Mouse (Mus musculus) kidney, embryonic 16.5 days (tissue): ENCODE measurements around the gene Slx4. TPM values are rescaled to one million over a fixed set of nuclear protein-coding genes. Genes with fewer than 3 reads are reported as not detected.
A peak's percentile ranks its signal among the peaks of the same experiment; 100 is the strongest.
"Not testable (repeated sequence)": the region's sequence is repeated elsewhere in the genome, so short reads cannot be mapped to it uniquely, and the experiment has no call there.

Source experiments
- ATAC-seq: fragments of 200-750 bp; cut with Nextera tagmentation; 2 replicates; pipeline ENCODE4 v1.8.0; 2017; ENCODE audit warnings: moderate TSS enrichment; ENCODE audit not compliant: low FRiP score, low TSS enrichment
- H3K27ac ChIP-seq: fragments of 300-500 bp; sonication (generic); 2 replicates; pipeline ENCODE4 v1.5.1; 2014; ENCODE audit warnings: low read length
- H3K27me3 ChIP-seq: fragments of 300-500 bp; sonication (generic); 2 replicates; pipeline ENCODE4 v1.6.1; 2014; ENCODE audit warnings: low read length, control low read depth, mixed read lengths; ENCODE audit not compliant: insufficient read depth
- H3K36me3 ChIP-seq: fragments of 300-500 bp; sonication (generic); 2 replicates; pipeline ENCODE4 v1.6.1; 2014; ENCODE audit warnings: low read length, control low read depth, mixed read lengths; ENCODE audit not compliant: insufficient read depth
- H3K4me1 ChIP-seq: fragments of 300-500 bp; sonication (generic); 2 replicates; pipeline ENCODE4 v1.6.1; 2014; ENCODE audit warnings: low read length, control low read depth, mixed read lengths; ENCODE audit not compliant: insufficient read depth
- H3K4me2 ChIP-seq: fragments of 300-500 bp; sonication (generic); replicated peaks from 2 replicates; pipeline ENCODE4 v1.6.1; 2014; ENCODE audit warnings: low read depth, low read length
- H3K4me3 ChIP-seq: fragments of 300-500 bp; sonication (generic); 2 replicates; pipeline ENCODE4 v1.5.1; 2014; ENCODE audit warnings: mild to moderate bottlenecking, low read length
- H3K9ac ChIP-seq: fragments of 300-500 bp; sonication (generic); replicated peaks from 2 replicates; pipeline ENCODE4 v1.6.1; 2014; ENCODE audit warnings: low read length
- H3K9me3 ChIP-seq: fragments of 300-500 bp; sonication (generic); 2 replicates; pipeline ENCODE4 v1.6.1; 2016; ENCODE audit warnings: low read length, control low read depth
- WGBS: fragments of 180-500 bp; shearing (Covaris S2); extraction: QIAGEN DNeasy Blood & Tissue Kit; methylation state at CpG from one replicate; pipeline ENCODE4 v1.1.7; 2014; 5-methylcytosine and 5-hydroxymethylcytosine counted together
- polyA plus RNA-seq: library from polyadenylated mRNA; unstranded; fragments of >200 nt; fragmentation: Nextera tagmentation; extraction: Ambion mirVana; gene quantifications from 2 replicates; pipeline ENCODE4 v1.2.1, GENCODE M21; 2015

The Slx4 gene
- polyA plus RNA-seq, 1 experiment from 2014 or later = 21.6 TPM

- WGBS = 84% methylated on average over 17 of the region's 17 CpGs
These were observed 13.2 kb upstream of the Slx4 start for GRCm38 (mm10) chr16:4016786-4017185.

GRCm38 (mm10) chr16:4014040-4014668 lies 10.6 kb upstream of the Slx4 start:
- H3K27ac ChIP-seq = no peak overlapping the region
- ATAC-seq = no peak
- no peak overlapping the region for H3K4me2 ChIP-seq
- H3K4me3 ChIP-seq = no peak overlapping the region
- H3K36me3 ChIP-seq = no peaks in the 10 kb centered on the region
- H3K4me1 ChIP-seq = no peaks in the 10 kb centered on the region
- 78% methylated on average over 5 of the region's 5 CpGs for WGBS
- H3K9ac ChIP-seq = no peak overlapping the region
- no peaks in the 10 kb centered on the region for H3K27me3 ChIP-seq
- 0 out of 2 replicates have a peak, but pooled peaks cover 2% of the 10 kb centered on the region for H3K9me3 ChIP-seq

More at GRCm38 (mm10) chr16:4016786-4017185, 13.2 kb upstream of the Slx4 start:
- not testable (repeated sequence) for H3K4me1 ChIP-seq, ATAC-seq, H3K27me3 ChIP-seq, H3K27ac ChIP-seq, H3K9ac ChIP-seq, H3K4me3 ChIP-seq, H3K4me2 ChIP-seq, H3K36me3 ChIP-seq, H3K9me3 ChIP-seq

- H3K27me3 ChIP-seq = no peaks in the 10 kb centered on the region
- H3K4me3 ChIP-seq = no peak overlapping the region
- H3K4me2 ChIP-seq = no peak overlapping the region
- no peak overlapping the region for H3K27ac ChIP-seq
- H3K9me3 ChIP-seq = 0 out of 2 replicates have a peak, but pooled peaks cover 2% of the 10 kb centered on the region
- WGBS = 72% methylated on average over 4 of the region's 4 CpGs
- no peaks in the 10 kb centered on the region for H3K4me1 ChIP-seq
- H3K36me3 ChIP-seq = no peaks in the 10 kb centered on the region
- H3K9ac ChIP-seq = no peak overlapping the region
- no peak for ATAC-seq
These were observed 9.5 kb upstream of the Slx4 start for GRCm38 (mm10) chr16:4012882-4013570.

- H3K36me3 ChIP-seq = peaks cover 93% of the 10 kb centered on the region
- no peak overlapping the region for H3K4me2 ChIP-seq
- no peak overlapping the region for H3K9ac ChIP-seq
- H3K9me3 ChIP-seq = no peaks in the 10 kb centered on the region
- no peaks in the 10 kb centered on the region for H3K4me1 ChIP-seq
- H3K27ac ChIP-seq = no peak overlapping the region
- no peak for ATAC-seq
- no peak overlapping the region for H3K4me3 ChIP-seq
- H3K27me3 ChIP-seq = no peaks in the 10 kb centered on the region
- WGBS = 92% methylated on average over 4 of the region's 4 CpGs
These were observed 15.2 kb downstream of the Slx4 start for GRCm38 (mm10) chr16:3988410-3988809.

GRCm38 (mm10) chr16:3983146-3983700 lies 20.3 kb downstream of the Slx4 start:
- 78% methylated on average over 7 of the region's 7 CpGs for WGBS
- ATAC-seq = no peak

GRCm38 (mm10) chr16:3982173-3982572 lies 21.4 kb downstream of the Slx4 start:
- H3K4me3 ChIP-seq = no peak overlapping the region
- no peaks in the 10 kb centered on the region for H3K9me3 ChIP-seq
- peaks cover 3% of the 10 kb centered on the region; the same call in 1 of the 2 replicates for H3K4me1 ChIP-seq
- peaks cover 83% of the 10 kb centered on the region for H3K36me3 ChIP-seq
- WGBS = 88% methylated on average over 4 of the region's 4 CpGs
- H3K27ac ChIP-seq = no peak overlapping the region
- H3K9ac ChIP-seq = no peak overlapping the region
- ATAC-seq = no peak
- H3K27me3 ChIP-seq = no peaks in the 10 kb centered on the region
- no peak overlapping the region for H3K4me2 ChIP-seq

More at GRCm38 (mm10) chr16:3983146-3983700, 20.3 kb downstream of the Slx4 start:
- H3K27ac ChIP-seq = no peak overlapping the region
- H3K9me3 ChIP-seq = no peaks in the 10 kb centered on the region
- no peak overlapping the region for H3K4me3 ChIP-seq
- no peaks in the 10 kb centered on the region for H3K27me3 ChIP-seq
- H3K4me2 ChIP-seq = no peak overlapping the region
- no peaks in the 10 kb centered on the region for H3K4me1 ChIP-seq
- peaks cover 89% of the 10 kb centered on the region for H3K36me3 ChIP-seq
- no peak overlapping the region for H3K9ac ChIP-seq

- peaks cover 12% of the 10 kb centered on the region; the same call in 1 of the 2 replicates for H3K4me1 ChIP-seq
- no peaks in the 10 kb centered on the region for H3K27me3 ChIP-seq
- no peak overlapping the region for H3K4me2 ChIP-seq
- 26% methylated on average over 3 of the region's 3 CpGs for WGBS
- no peak overlapping the region for H3K27ac ChIP-seq
- no peaks in the 10 kb centered on the region for H3K9me3 ChIP-seq
- H3K36me3 ChIP-seq = peaks cover 36% of the 10 kb centered on the region
- no peak overlapping the region for H3K9ac ChIP-seq
- peak; percentile 7; the same call in 1 of the 2 replicates for ATAC-seq
- H3K4me3 ChIP-seq = no peak overlapping the region
These were observed 26.9 kb downstream of the Slx4 start for GRCm38 (mm10) chr16:3976712-3977111.

- Histone ChIP-seq H3K4me3 (peak within 1 kb of the TSS; percentile 15), H3K9me3 (no peaks in the 10 kb centered on the region), H3K27me3 (no peaks in the 10 kb centered on the region), H3K4me2 (peak within 1 kb of the TSS; percentile 14; the same call in 1 of the 2 replicates), H3K36me3 (peaks cover 33% of the 10 kb centered on the region), H3K27ac (0 out of 2 replicates have a peak within 1 kb of the TSS, but pooled peaks have one; percentile 4), H3K9ac (no peak within 1 kb of the TSS), H3K4me1 (peaks cover 12% of the 10 kb centered on the region; the same call in 1 of the 2 replicates)
- peak; percentile 83 for ATAC-seq
- WGBS = 31% methylated on average over 4 of the region's 4 CpGs
These were observed 27.3 kb downstream of the Slx4 start, which contains the start of gene Nlrc3 for GRCm38 (mm10) chr16:3976251-3976671. Gene Nlrc3 (minus strand): TSS chr16:3976632.

- Histone ChIP-seq H3K27ac (no peak overlapping the region), H3K4me3 (peak overlapping the region; percentile 2), H3K27me3 (no peaks in the 10 kb centered on the region), H3K4me1 (peaks cover 12% of the 10 kb centered on the region; the same call in 1 of the 2 replicates), H3K4me2 (peak overlapping the region; percentile 14; the same call in 1 of the 2 replicates), H3K9me3 (no peaks in the 10 kb centered on the region), H3K36me3 (peaks cover 27% of the 10 kb centered on the region), H3K9ac (no peak overlapping the region)
- WGBS = 80% methylated on average over 7 of the region's 7 CpGs
- ATAC-seq = peak; percentile 9; the same call in 1 of the 2 replicates
These were observed 27.9 kb downstream of the Slx4 start for GRCm38 (mm10) chr16:3975658-3976057.
